Mouse (Mus musculus) forebrain, embryonic 14.5 days (tissue): ENCODE measurements at regions not wholly inside any gene's neighbourhood (a gene's known extent, or its start where the extent isn't known, plus 50 kb on each side); places are given as distances from the start of the nearest gene placed in this dataset.
"Not testable (repeated sequence)": the region's sequence is repeated elsewhere in the genome, so short reads cannot be mapped to it uniquely, and the experiment has no call there.

Source experiments
- ATAC-seq: fragments of 200-750 bp; cut with Nextera tagmentation; 2 replicates; pipeline ENCODE4 v1.8.0; 2017; ENCODE audit warnings: mild to moderate bottlenecking, moderate library complexity
- DNase-seq: peaks from one replicate; pipeline ENCODE4 v3.0.0-alpha.2; 2015; ENCODE audit warnings: low spot score
- H3K27ac ChIP-seq: fragments of 300-500 bp; sonication (generic); 2 replicates; pipeline ENCODE4 v1.5.1; 2014; ENCODE audit warnings: low read depth, mild to moderate bottlenecking, control low read depth, low read length, moderate library complexity
- H3K27me3 ChIP-seq: fragments of 300-500 bp; sonication (generic); replicated peaks from 2 replicates; pipeline ENCODE4 v1.6.1; 2014; ENCODE audit warnings: low read length, control low read depth, mixed read lengths; ENCODE audit not compliant: control insufficient read depth, insufficient read depth
- H3K36me3 ChIP-seq: fragments of 300-500 bp; sonication (generic); 2 replicates; pipeline ENCODE4 v1.6.1; 2014; ENCODE audit warnings: low read length, control low read depth; ENCODE audit not compliant: control insufficient read depth, insufficient read depth
- H3K4me1 ChIP-seq: fragments of 300-500 bp; sonication (generic); 2 replicates; pipeline ENCODE4 v1.6.1; 2014; ENCODE audit warnings: antibody characterized with exemption, low read length, control low read depth; ENCODE audit not compliant: control insufficient read depth, insufficient read depth
- H3K4me2 ChIP-seq: fragments of 300-500 bp; sonication (generic); 2 replicates; pipeline ENCODE4 v1.6.1; 2014; ENCODE audit warnings: mild to moderate bottlenecking, control low read depth, low read length
- H3K4me3 ChIP-seq: fragments of 300-500 bp; sonication (generic); 2 replicates; pipeline ENCODE4 v1.5.1; 2014; ENCODE audit warnings: low read depth, low read length, control low read depth
- H3K9ac ChIP-seq: fragments of 300-500 bp; sonication (generic); 2 replicates; pipeline ENCODE4 v1.6.1; 2014; ENCODE audit warnings: mild to moderate bottlenecking, low read length, control low read depth, moderate library complexity
- H3K9me3 ChIP-seq: fragments of 300-500 bp; sonication (generic); replicated peaks from 2 replicates; pipeline ENCODE4 v1.6.1; 2016; ENCODE audit warnings: low read length, control low read depth, mixed read lengths; ENCODE audit not compliant: control insufficient read depth
- WGBS: fragments of 180-500 bp; shearing (Covaris S2); extraction: QIAGEN DNeasy Blood & Tissue Kit; methylation state at CpG from one replicate; pipeline ENCODE4 v1.1.7; 2014; 5-methylcytosine and 5-hydroxymethylcytosine counted together

DNA sequence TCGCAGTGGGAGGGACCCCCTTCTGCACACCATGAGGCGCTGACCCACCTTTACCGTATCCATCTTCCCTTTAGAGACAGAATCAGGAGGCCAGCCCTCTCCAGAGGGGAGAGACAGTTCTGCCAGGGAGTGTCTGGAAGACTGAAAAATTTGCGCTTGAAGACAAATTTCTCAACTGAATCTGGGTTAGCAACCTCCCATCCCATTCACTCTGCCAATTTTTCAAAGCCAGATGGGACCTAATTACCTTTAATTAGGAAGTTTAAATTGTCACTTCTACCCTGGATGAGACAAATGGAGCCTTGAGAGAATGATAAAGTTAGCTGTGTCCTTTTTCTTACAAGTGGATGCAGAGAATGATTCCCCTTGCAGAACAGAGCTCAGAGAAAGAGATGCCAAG is 70.2 kb upstream of the Lrpprc start:
- Histone ChIP-seq H3K9me3 (no peaks in the 10 kb centered on the region), H3K4me1 (no peaks in the 10 kb centered on the region), H3K27ac (no peak overlapping the region), H3K4me3 (no peak overlapping the region), H3K4me2 (no peak overlapping the region), H3K9ac (no peak overlapping the region), H3K36me3 (no peaks in the 10 kb centered on the region), H3K27me3 (no peaks in the 10 kb centered on the region)
- ATAC-seq: no peak
- no peak for DNase-seq
- WGBS: 80% methylated on average over 4 of the region's 4 CpGs

- DNase-seq, H3K27me3 ChIP-seq, H3K36me3 ChIP-seq, ATAC-seq, H3K4me1 ChIP-seq, H3K4me3 ChIP-seq, H3K27ac ChIP-seq, H3K4me2 ChIP-seq, H3K9ac ChIP-seq, H3K9me3 ChIP-seq: not testable (repeated sequence)
These were observed 73.6 kb upstream of the Lrpprc start for GRCm38 (mm10) chr17:84864231-84864630.

GRCm38 (mm10) chr17:84865158-84865557 is 74.6 kb upstream of the Lrpprc start:
- H3K4me1 ChIP-seq: no peaks in the 10 kb centered on the region
- WGBS: 41% methylated on average over 2 of the region's 2 CpGs
- ATAC-seq: no peak
- H3K27me3 ChIP-seq: no peaks in the 10 kb centered on the region
- DNase-seq: no peak
- H3K36me3 ChIP-seq: no peaks in the 10 kb centered on the region
- no peak overlapping the region for H3K4me3 ChIP-seq
- no peak overlapping the region for H3K4me2 ChIP-seq
- H3K27ac ChIP-seq: no peak overlapping the region
- H3K9ac ChIP-seq: no peak overlapping the region
- no peaks in the 10 kb centered on the region for H3K9me3 ChIP-seq

GRCm38 (mm10) chr17:84865566-84865965 is 75.0 kb upstream of the Lrpprc start:
- no peak overlapping the region for H3K4me3 ChIP-seq
- ATAC-seq (no peak), DNase-seq (no peak)
- no peak overlapping the region for H3K27ac ChIP-seq
- WGBS: 76% methylated on average over 3 of the region's 3 CpGs
- H3K9ac ChIP-seq: no peak overlapping the region
- H3K36me3 ChIP-seq: no peaks in the 10 kb centered on the region
- H3K4me2 ChIP-seq: no peak overlapping the region
- H3K9me3 ChIP-seq: no peaks in the 10 kb centered on the region
- no peaks in the 10 kb centered on the region for H3K27me3 ChIP-seq
- no peaks in the 10 kb centered on the region for H3K4me1 ChIP-seq

DNA sequence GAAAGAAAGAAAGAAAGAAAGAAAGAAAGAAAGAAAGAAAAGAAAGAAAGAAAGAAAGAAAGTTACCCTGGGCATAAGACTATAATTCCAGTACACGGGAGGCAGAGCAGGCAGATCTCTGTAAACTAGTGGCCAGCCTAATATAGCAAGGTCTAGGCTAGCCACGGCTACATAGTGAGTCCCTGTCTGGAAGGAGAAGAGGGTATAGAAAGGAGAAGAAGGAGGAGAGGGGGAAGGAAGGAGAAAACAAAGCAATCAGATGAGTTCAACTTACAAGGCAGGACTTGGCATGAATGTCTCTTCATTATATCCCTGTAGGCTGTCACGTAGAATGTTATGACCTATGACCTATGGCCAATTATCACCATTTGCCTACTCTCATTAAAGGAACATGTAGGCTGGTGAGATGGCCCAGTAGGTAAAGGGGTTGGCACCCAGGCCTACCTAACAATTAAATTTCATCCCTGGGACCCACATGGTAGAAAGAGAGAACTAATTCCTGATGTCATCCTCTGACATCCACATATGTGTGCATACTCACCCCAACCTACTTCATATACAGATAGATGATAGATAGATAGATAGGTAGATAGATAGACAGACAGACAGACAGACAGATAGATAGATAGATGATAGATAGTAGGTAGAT is 78.6 kb upstream of the Lrpprc start:
- Histone ChIP-seq H3K9me3 (no peaks in the 10 kb centered on the region), H3K36me3 (no peaks in the 10 kb centered on the region), H3K4me1 (no peaks in the 10 kb centered on the region), H3K27me3 (no peaks in the 10 kb centered on the region), H3K4me3 (no peak overlapping the region), H3K27ac (no peak overlapping the region), H3K9ac (no peak overlapping the region), H3K4me2 (no peak overlapping the region)
- 87% methylated on average over 3 of the region's 3 CpGs for WGBS
- DNase-seq: no peak
- ATAC-seq: no peak

DNA sequence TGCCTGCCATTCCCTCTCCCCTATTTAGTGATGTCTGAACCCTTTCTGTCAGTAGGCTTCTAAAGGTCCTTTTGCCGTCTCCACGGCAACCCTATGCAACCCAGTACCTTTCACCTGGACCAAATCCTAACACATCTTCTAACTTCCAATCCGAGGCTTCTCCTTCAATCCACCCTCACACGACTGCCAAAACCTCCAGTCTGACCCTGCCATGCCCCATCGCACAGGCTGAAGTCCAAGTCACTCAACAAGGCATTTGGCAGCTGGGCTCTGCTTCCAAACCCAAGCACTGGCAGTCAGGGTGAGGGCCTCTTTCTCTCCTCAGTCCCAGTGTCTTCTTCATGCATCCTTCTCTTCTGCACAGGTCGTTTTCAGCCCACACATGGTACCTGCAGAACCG is 83.0 kb upstream of the Lrpprc start:
- no peak overlapping the region for H3K9ac ChIP-seq
- H3K9me3 ChIP-seq: no peaks in the 10 kb centered on the region
- WGBS: 77% methylated on average over 7 of the region's 7 CpGs
- no peak overlapping the region for H3K4me3 ChIP-seq
- H3K4me1 ChIP-seq: 0 out of 2 replicates have a peak, but pooled peaks cover 4% of the 10 kb centered on the region
- H3K4me2 ChIP-seq: no peak overlapping the region
- DNase-seq (no peak), ATAC-seq (no peak)
- H3K27ac ChIP-seq: no peak overlapping the region
- no peaks in the 10 kb centered on the region for H3K36me3 ChIP-seq
- no peaks in the 10 kb centered on the region for H3K27me3 ChIP-seq

- no peak for DNase-seq
- no peaks in the 10 kb centered on the region for H3K9me3 ChIP-seq
- H3K27ac ChIP-seq: no peak overlapping the region
- no peak overlapping the region for H3K4me3 ChIP-seq
- H3K4me2 ChIP-seq: no peak overlapping the region
- no peaks in the 10 kb centered on the region for H3K27me3 ChIP-seq
- WGBS: 84% methylated on average over 6 of the region's 6 CpGs
- H3K9ac ChIP-seq: no peak overlapping the region
- ATAC-seq: no peak
- H3K36me3 ChIP-seq: no peaks in the 10 kb centered on the region
- 0 out of 2 replicates have a peak, but pooled peaks cover 4% of the 10 kb centered on the region for H3K4me1 ChIP-seq
These were observed 82.0 kb upstream of the Ppm1b start for GRCm38 (mm10) chr17:84874494-84874893.

- H3K4me2 ChIP-seq: no peak overlapping the region
- H3K9me3 ChIP-seq: no peaks in the 10 kb centered on the region
- H3K4me3 ChIP-seq: no peak overlapping the region
- no peak overlapping the region for H3K9ac ChIP-seq
- no peaks in the 10 kb centered on the region for H3K36me3 ChIP-seq
- DNase-seq (no peak), ATAC-seq (no peak)
- no peaks in the 10 kb centered on the region for H3K27me3 ChIP-seq
- H3K27ac ChIP-seq: no peak overlapping the region
- 75% methylated on average over 6 of the region's 6 CpGs for WGBS
- H3K4me1 ChIP-seq: 0 out of 2 replicates have a peak, but pooled peaks cover 4% of the 10 kb centered on the region
These were observed 81.5 kb upstream of the Ppm1b start for GRCm38 (mm10) chr17:84875031-84875430.

DNA sequence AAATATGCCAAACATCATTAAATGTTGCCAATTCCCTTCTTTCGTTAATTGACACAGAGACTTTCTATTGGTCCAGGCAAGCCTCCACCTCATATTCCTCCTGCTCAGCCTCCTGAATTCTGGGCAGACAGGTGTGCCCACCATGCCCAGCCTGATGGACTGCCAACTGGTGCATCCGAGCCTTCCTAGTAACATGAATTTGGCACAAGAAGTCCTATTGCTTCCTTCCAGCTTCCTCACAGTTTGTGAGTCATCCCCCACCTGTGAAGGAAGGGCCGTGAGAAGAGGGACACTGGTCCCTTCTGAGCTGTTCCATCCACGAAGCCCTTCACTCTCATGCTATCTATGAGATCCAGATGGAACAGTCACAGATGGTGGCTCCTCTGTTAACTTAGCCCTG is 80.5 kb upstream of the Ppm1b start:
- ATAC-seq (no peak), DNase-seq (no peak)
- Histone ChIP-seq H3K36me3 (no peaks in the 10 kb centered on the region), H3K4me1 (0 out of 2 replicates have a peak, but pooled peaks cover 4% of the 10 kb centered on the region), H3K4me2 (no peak overlapping the region), H3K27ac (no peak overlapping the region), H3K9me3 (no peaks in the 10 kb centered on the region), H3K27me3 (no peaks in the 10 kb centered on the region), H3K9ac (no peak overlapping the region), H3K4me3 (no peak overlapping the region)
- 93% methylated on average over 4 of the region's 4 CpGs for WGBS
